Mouse (Mus musculus) cortical plate, adult 2 months (tissue): ENCODE data around the gene Prkag1.

Experiments used
- CTCF ChIP-seq: fragments of 200-500 bp; IDR thresholded peaks from 2 replicates; pipeline ENCODE4 v1.5.1; 2011; ENCODE audit warnings: mild to moderate bottlenecking, control low read depth, low read length; ENCODE audit not compliant: insufficient read depth; ENCODE audit errors: extremely low read depth
- POLR2A ChIP-seq: fragments of 200-500 bp; IDR thresholded peaks from 2 replicates; pipeline ENCODE4 v1.6.1; 2011; ENCODE audit warnings: mild to moderate bottlenecking, low read length, control low read depth; ENCODE audit not compliant: insufficient read depth; ENCODE audit errors: extremely low read depth

- TF ChIP-seq CTCF (no peak), POLR2A (no peak)
These were observed 339 bp upstream of the Prkag1 start for GRCm38 (mm10) chr15:98831684-98832035.
